Mouse (Mus musculus): ENCODE measurements at regions not wholly inside any gene's neighbourhood (a gene's known extent, or its start where the extent isn't known, plus 50 kb on each side); places are given as distances from the start of the nearest gene placed in this dataset.

GRCm38 (mm10) chr8:41532212-41532611 is 115.3 kb upstream of the Frg1 start:
- TF ChIP-seq POLR2A (IDR thresholded peaks at IDR 0.05; ENCODE audit: insufficient read length, low read depth) (no peak), USF1 (IDR thresholded peaks at IDR 0.05; ENCODE audit: low read depth) (no peak), REST (IDR thresholded peaks at IDR 0.05; ENCODE audit: insufficient read depth, insufficient read length) (no peak), MYOD1 (IDR thresholded peaks at IDR 0.05; ENCODE audit: control insufficient read depth in 1 of 3, insufficient read length in 2 of 3, low read depth in 2 of 3) (no peak)

Data from myocyte (in vitro differentiated cells).